Mouse (Mus musculus): Measurements from ENCODE around the gene Cdh18. TPM values are rescaled to one million over a fixed set of nuclear protein-coding genes. Genes with fewer than 3 reads are reported as not detected.
A peak's percentile ranks its signal among the peaks of the same experiment; 100 is the strongest.
"Not testable (repeated sequence)": the region's sequence is repeated elsewhere in the genome, so short reads cannot be mapped to it uniquely, and the experiment has no call there.

Gene Cdh18
- polyA plus RNA-seq, 1 experiment from 2014 or later: 0.18 TPM

GRCm38 (mm10) chr15:23022635-23023034 lies 473.8 kb downstream of the Cdh18 start:
- no peaks in the 10 kb centered on the region for H3K36me3 ChIP-seq (ENCODE audit: control insufficient read depth, insufficient read depth, low read length)
- H3K9me3 ChIP-seq (ENCODE audit: control insufficient read depth, low read length): no peaks in the 10 kb centered on the region
- H3K27me3 ChIP-seq (ENCODE audit: control insufficient read depth, insufficient read depth, low read depth, low read length): no peaks in the 10 kb centered on the region
- H3K4me2 ChIP-seq (ENCODE audit: low read depth, low read length): no peak overlapping the region
- H3K27ac ChIP-seq (ENCODE audit: low read length): no peak overlapping the region
- no peak overlapping the region for H3K4me3 ChIP-seq (ENCODE audit: low read length)
- no peaks in the 10 kb centered on the region for H3K4me1 ChIP-seq (replicated peaks; ENCODE audit: control insufficient read depth, insufficient read depth, low read length)
- peak; percentile 69 for ATAC-seq (ENCODE audit: low read depth)
- no peak overlapping the region for H3K9ac ChIP-seq (ENCODE audit: low read length)

DNA sequence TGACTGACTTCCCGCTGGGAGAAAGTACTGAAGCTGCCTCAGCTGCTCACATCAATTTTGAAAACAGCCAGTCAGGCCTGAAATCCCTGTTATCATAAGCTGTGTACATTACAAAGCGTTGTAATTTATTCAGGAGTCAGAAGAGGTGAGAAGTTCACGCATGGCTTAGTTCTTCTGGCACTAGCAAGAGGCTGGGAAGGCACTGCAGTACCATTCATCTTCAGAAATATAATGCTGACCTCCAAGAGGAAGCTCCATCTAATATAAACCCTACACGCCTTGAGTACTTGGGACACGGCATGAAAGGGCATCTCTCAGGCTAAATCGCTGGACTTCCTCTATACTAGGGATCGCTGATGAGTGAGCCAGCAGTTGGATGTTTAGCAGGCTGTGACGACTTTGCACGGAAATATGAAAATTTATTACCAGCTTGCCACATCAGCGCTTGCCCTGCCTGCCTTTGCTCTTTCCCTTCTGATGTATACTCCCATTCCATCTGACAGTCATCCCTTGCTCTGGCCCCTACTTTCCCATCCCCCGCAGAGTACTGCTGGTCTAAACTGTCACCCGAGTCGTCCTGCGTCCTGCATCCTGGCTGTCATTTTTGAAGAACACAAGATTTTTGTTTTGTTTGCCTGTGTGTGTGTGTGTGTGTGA lies 486.9 kb downstream of the Cdh18 start:
- Histone ChIP-seq H3K9me3 (ENCODE audit: control insufficient read depth, low read length) (no peaks in the 10 kb centered on the region), H3K4me3 (ENCODE audit: low read length) (peak overlapping the region; percentile 44), H3K4me1 (replicated peaks; ENCODE audit: control insufficient read depth, insufficient read depth, low read length) (no peaks in the 10 kb centered on the region), H3K27me3 (ENCODE audit: control insufficient read depth, insufficient read depth, low read depth, low read length) (no peaks in the 10 kb centered on the region), H3K27ac (ENCODE audit: low read length) (no peak overlapping the region), H3K36me3 (ENCODE audit: control insufficient read depth, insufficient read depth, low read length) (no peaks in the 10 kb centered on the region), H3K9ac (ENCODE audit: low read length) (no peak overlapping the region), H3K4me2 (ENCODE audit: low read depth, low read length) (peak overlapping the region; percentile 68)
- WGBS: 4% methylated on average over 14 of the region's 14 CpGs
- peak; percentile 68 for ATAC-seq (ENCODE audit: low read depth)

- ATAC-seq (ENCODE audit: low read depth): peak; percentile 100
- Histone ChIP-seq H3K4me1 (replicated peaks; ENCODE audit: control insufficient read depth, insufficient read depth, low read length) (no peaks in the 10 kb centered on the region), H3K9me3 (ENCODE audit: control insufficient read depth, low read length) (no peaks in the 10 kb centered on the region), H3K27ac (ENCODE audit: low read length) (no peak overlapping the region), H3K9ac (ENCODE audit: low read length) (no peak overlapping the region), H3K27me3 (ENCODE audit: control insufficient read depth, insufficient read depth, low read depth, low read length) (no peaks in the 10 kb centered on the region), H3K36me3 (ENCODE audit: control insufficient read depth, insufficient read depth, low read length) (no peaks in the 10 kb centered on the region), H3K4me3 (ENCODE audit: low read length) (peak overlapping the region; percentile 44), H3K4me2 (ENCODE audit: low read depth, low read length) (peak overlapping the region; percentile 68)
- 4% methylated on average over 23 of the region's 23 CpGs for WGBS
These were observed 487.6 kb downstream of the Cdh18 start for GRCm38 (mm10) chr15:23036208-23037065.

GRCm38 (mm10) chr15:23037561-23037960 lies 488.7 kb downstream of the Cdh18 start:
- Histone ChIP-seq H3K4me3 (ENCODE audit: low read length) (no peak overlapping the region), H3K9ac (ENCODE audit: low read length) (no peak overlapping the region), H3K4me2 (ENCODE audit: low read depth, low read length) (no peak overlapping the region), H3K9me3 (ENCODE audit: control insufficient read depth, low read length) (no peaks in the 10 kb centered on the region), H3K27ac (ENCODE audit: low read length) (no peak overlapping the region), H3K36me3 (ENCODE audit: control insufficient read depth, insufficient read depth, low read length) (no peaks in the 10 kb centered on the region), H3K4me1 (replicated peaks; ENCODE audit: control insufficient read depth, insufficient read depth, low read length) (no peaks in the 10 kb centered on the region), H3K27me3 (ENCODE audit: control insufficient read depth, insufficient read depth, low read depth, low read length) (no peaks in the 10 kb centered on the region)
- ATAC-seq (ENCODE audit: low read depth): no peak

- Histone ChIP-seq H3K27ac (ENCODE audit: low read length) (no peak overlapping the region), H3K4me3 (ENCODE audit: low read length) (no peak overlapping the region), H3K36me3 (ENCODE audit: control insufficient read depth, insufficient read depth, low read length) (no peaks in the 10 kb centered on the region), H3K9me3 (ENCODE audit: control insufficient read depth, low read length) (no peaks in the 10 kb centered on the region), H3K4me1 (replicated peaks; ENCODE audit: control insufficient read depth, insufficient read depth, low read length) (no peaks in the 10 kb centered on the region), H3K27me3 (ENCODE audit: control insufficient read depth, insufficient read depth, low read depth, low read length) (no peaks in the 10 kb centered on the region), H3K9ac (ENCODE audit: low read length) (no peak overlapping the region), H3K4me2 (ENCODE audit: low read depth, low read length) (no peak overlapping the region)
- WGBS: 68% methylated on average over 4 of the region's 4 CpGs
- ATAC-seq (ENCODE audit: low read depth): no peak
These were observed 497.4 kb downstream of the Cdh18 start for GRCm38 (mm10) chr15:23046127-23046785.

GRCm38 (mm10) chr15:23052006-23052405 lies 503.2 kb downstream of the Cdh18 start:
- no peak overlapping the region for H3K4me3 ChIP-seq (ENCODE audit: low read length)
- no peak for ATAC-seq (ENCODE audit: low read depth)
- H3K27ac ChIP-seq (ENCODE audit: low read length): no peak overlapping the region
- H3K9me3 ChIP-seq (ENCODE audit: control insufficient read depth, low read length): no peaks in the 10 kb centered on the region
- WGBS: 67% methylated on average over 2 of the region's 2 CpGs
- no peak overlapping the region for H3K4me2 ChIP-seq (ENCODE audit: low read depth, low read length)
- H3K4me1 ChIP-seq (replicated peaks; ENCODE audit: control insufficient read depth, insufficient read depth, low read length): no peaks in the 10 kb centered on the region
- H3K9ac ChIP-seq (ENCODE audit: low read length): no peak overlapping the region
- H3K27me3 ChIP-seq (ENCODE audit: control insufficient read depth, insufficient read depth, low read depth, low read length): no peaks in the 10 kb centered on the region
- no peaks in the 10 kb centered on the region for H3K36me3 ChIP-seq (ENCODE audit: control insufficient read depth, insufficient read depth, low read length)

DNA sequence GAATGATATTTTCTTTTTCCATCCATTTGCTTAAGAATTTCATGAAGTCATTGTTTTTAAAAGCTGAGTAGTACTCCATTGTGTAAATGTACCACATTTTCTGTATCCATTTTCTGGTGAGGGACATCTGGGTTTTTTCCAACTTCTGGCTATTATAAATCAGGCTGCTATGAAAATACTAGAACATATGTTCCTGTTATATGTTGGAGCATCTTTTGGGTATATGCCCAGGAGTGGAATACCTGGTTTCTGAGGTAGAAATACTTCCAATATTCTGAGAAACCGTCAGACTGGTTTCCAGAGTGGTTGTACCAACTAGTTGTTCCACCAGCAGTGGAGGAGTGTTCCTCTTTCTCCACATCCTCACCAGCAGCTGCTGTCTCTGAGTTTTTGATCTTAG lies 536.5 kb downstream of the Cdh18 start:
- H3K9ac ChIP-seq (ENCODE audit: low read length); H3K36me3 ChIP-seq (ENCODE audit: control insufficient read depth, insufficient read depth, low read length); H3K4me2 ChIP-seq (ENCODE audit: low read depth, low read length); H3K27ac ChIP-seq (ENCODE audit: low read length); H3K9me3 ChIP-seq (ENCODE audit: control insufficient read depth, low read length); ATAC-seq (ENCODE audit: low read depth); H3K27me3 ChIP-seq (ENCODE audit: control insufficient read depth, insufficient read depth, low read depth, low read length); H3K4me1 ChIP-seq (replicated peaks; ENCODE audit: control insufficient read depth, insufficient read depth, low read length); H3K4me3 ChIP-seq (ENCODE audit: low read length): not testable (repeated sequence)
- 85% methylated on average over 1 of the region's 1 CpGs for WGBS

- no peak overlapping the region for H3K9ac ChIP-seq (ENCODE audit: low read length)
- H3K4me3 ChIP-seq (ENCODE audit: low read length): no peak overlapping the region
- no peaks in the 10 kb centered on the region for H3K9me3 ChIP-seq (ENCODE audit: control insufficient read depth, low read length)
- no peak overlapping the region for H3K4me2 ChIP-seq (ENCODE audit: low read depth, low read length)
- no peak for ATAC-seq (ENCODE audit: low read depth)
- no peaks in the 10 kb centered on the region for H3K36me3 ChIP-seq (ENCODE audit: control insufficient read depth, insufficient read depth, low read length)
- H3K27me3 ChIP-seq (ENCODE audit: control insufficient read depth, insufficient read depth, low read depth, low read length): no peaks in the 10 kb centered on the region
- H3K4me1 ChIP-seq (replicated peaks; ENCODE audit: control insufficient read depth, insufficient read depth, low read length): no peaks in the 10 kb centered on the region
- WGBS: 69% methylated on average over 2 of the region's 2 CpGs
- H3K27ac ChIP-seq (ENCODE audit: low read length): no peak overlapping the region
These were observed 538.7 kb downstream of the Cdh18 start for GRCm38 (mm10) chr15:23087535-23087934.

GRCm38 (mm10) chr15:23096601-23097000 lies 547.8 kb downstream of the Cdh18 start:
- H3K9ac ChIP-seq (ENCODE audit: low read length): no peak overlapping the region
- no peaks in the 10 kb centered on the region for H3K27me3 ChIP-seq (ENCODE audit: control insufficient read depth, insufficient read depth, low read depth, low read length)
- no peak overlapping the region for H3K4me2 ChIP-seq (ENCODE audit: low read depth, low read length)
- H3K4me1 ChIP-seq (replicated peaks; ENCODE audit: control insufficient read depth, insufficient read depth, low read length): no peaks in the 10 kb centered on the region
- no peaks in the 10 kb centered on the region for H3K9me3 ChIP-seq (ENCODE audit: control insufficient read depth, low read length)
- no peak overlapping the region for H3K27ac ChIP-seq (ENCODE audit: low read length)
- no peak overlapping the region for H3K4me3 ChIP-seq (ENCODE audit: low read length)
- H3K36me3 ChIP-seq (ENCODE audit: control insufficient read depth, insufficient read depth, low read length): no peaks in the 10 kb centered on the region
- 66% methylated on average over 5 of the region's 5 CpGs for WGBS
- no peak for ATAC-seq (ENCODE audit: low read depth)

Measured in lung, embryonic 16.5 days (tissue).